Mouse (Mus musculus) layer of hippocampus, adult 11-12 months (tissue): ENCODE results near the gene Ttll11.

Experiments used
- DNase-seq: peaks from one replicate; pipeline ENCODE4 v3.0.0; 2022; ENCODE audit warnings: low spot score

Gene Ttll11

DNA sequence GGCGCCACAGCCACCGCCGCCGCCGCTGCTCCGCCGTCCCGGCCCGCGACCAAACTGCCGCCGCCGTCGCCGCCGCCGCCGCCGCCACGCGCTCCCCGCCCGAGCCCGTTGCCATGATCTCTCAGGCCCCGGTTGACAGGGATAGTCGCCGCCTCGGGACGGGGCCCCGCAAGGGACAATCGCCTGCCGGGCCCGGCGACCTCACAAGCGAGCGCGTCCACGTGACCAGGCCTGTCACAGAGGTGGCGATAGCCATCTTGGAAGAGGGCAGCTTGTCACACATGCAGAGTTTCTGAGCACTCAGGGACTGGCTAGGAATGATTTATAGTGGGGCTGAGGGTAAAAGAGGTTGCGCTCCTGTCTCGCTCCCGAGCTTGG, at the start of gene Ttll11:
Gene Ttll11, minus strand, starts transcription at position 270 of the 378 bp plus-strand sequence.
- peak; percentile 96 for DNase-seq

DNA sequence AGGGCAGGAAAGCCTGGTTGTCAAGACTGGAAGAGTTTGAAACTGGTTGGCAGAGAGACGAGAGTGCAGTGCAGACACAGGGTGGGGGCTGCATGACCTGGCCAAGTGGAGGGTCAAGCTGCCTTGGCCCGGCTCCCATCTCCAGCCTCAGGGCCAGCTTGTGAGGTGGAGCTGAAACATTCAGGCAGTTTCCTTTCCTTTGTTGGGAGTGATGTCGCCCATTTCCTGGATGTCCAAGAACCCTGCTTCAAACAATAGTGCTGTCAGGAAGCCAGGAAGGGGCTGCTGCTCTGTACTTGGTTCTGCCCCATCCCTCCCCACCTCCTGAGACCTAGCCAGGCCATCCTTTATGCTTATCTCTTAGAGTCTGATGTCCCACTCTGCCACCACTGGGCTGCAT, 43.6 kb upstream of the Ttll11 start:
- no peak for DNase-seq

DNA sequence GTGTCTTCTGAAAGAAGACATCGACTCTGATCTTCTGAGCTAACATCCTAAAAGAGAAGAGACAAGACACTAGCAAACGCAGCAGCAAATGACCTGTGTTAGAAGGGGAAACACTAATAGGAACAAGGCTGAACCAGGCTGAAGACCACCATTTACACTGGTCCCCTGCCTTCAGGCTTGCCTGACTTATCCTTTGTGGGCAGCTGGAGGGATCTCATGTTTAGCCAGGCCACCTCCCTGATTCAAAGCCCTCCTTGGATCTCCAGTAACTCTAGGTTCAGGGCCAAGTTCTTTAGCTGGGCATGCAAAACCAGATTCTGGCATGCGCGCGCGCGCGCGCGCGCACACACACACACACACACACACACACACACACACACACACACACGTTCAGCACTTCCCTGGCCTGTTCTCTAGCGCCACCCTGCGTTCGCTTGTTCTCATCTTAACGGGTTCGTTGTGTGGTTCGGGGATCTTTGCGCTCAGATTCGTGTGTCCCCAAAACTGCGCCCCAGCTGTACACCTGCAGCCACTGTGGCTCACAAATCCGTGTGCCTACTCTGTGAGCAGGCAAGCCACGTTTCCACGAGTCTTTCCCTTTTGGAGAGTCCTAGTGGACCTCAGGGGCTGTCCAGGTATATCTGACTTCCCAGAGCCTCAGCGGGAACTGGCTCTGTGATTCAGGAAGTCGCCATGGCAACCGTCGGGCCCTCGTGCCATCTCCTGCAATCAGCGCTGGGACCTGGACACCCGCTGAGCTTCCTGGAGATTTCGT, 41.9 kb upstream of the Ttll11 start:
- DNase-seq = peak; percentile 88

DNA sequence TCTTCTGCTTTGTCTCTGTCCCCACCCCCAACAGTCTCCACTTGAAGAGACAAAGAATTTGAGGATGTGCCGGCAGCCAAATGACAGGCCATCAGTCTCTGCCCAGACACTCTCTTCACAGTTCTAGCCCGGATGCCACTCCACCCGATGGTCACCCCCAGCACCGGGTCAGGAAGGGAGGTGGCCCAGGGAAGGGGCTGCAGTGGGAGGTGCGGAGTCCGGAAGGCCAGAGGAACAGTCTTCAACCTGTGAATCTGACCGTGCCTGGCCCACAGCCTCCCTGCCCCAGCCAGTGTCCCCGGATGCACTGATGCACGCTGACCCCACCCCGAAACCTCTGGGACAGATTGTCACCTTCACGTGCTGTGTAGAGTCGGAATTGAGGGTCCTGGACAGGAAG, 33.3 kb upstream of the Ttll11 start:
- DNase-seq = no peak

DNA sequence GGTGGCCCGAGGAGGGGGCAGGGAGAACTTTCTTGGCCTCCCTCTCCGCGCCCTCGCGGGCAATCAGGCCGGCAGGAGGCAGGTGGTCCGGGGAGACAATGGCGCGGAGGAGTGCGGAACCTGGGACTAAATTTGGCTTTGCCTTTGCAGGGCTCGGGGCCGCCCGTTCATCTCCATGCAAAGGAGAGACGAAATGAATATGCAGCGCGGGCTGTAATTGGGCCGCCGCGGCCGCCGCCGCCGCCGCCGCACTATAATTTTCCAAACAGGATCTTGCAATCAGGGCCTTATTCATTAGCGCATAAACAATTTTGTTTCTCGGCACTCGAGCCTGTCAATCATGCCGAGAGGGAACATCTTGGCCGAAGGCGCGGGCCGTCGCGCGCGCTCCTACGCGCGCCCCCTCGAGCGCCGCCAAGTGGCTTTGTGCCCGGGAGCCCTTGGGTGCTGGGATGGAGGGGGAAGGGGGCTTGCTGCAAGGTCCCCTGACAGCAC, 31.7 kb upstream of the Ttll11 start:
- peak; percentile 28 for DNase-seq

DNA sequence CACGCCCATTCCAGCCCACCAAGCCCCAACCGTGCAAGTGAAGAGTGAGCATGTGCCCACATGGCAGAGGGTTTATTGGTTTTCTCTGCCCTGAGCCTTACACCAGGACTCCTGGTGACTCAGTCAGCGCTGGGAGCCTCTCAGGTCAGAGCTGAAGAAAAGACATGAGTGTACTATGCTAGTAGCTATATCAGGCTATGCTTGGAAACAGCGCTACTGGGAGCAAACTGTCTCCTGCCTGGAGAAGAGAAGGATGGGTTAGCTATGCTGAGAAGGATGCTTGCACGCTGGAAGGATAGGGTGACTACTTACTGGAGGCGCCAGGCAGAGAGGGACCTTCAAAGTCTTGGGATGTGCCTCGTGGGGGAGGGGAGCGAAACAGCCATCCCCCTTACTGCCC, 30.9 kb upstream of the Ttll11 start:
- no peak for DNase-seq

DNA sequence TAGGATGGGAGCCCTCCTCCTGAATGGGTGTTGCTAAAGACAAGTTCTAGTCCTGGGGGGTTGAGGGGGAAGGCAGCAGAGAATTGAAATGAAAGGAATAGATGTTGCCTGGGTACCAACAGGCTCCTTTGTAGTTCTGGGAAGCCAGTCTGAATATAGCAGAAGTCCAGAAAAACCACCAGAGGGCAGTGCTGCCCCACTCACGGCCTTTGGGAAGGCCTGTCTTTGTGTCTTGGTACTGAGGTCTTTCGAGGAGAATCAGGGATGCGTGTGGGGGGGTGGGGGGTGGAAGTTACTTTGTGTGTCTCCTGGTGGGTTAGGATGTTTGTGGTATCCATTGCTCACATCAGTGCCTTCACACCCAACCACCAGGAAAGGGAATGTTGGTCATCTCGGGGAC, 29.7 kb upstream of the Ttll11 start:
- peak; percentile 37 for DNase-seq

DNA sequence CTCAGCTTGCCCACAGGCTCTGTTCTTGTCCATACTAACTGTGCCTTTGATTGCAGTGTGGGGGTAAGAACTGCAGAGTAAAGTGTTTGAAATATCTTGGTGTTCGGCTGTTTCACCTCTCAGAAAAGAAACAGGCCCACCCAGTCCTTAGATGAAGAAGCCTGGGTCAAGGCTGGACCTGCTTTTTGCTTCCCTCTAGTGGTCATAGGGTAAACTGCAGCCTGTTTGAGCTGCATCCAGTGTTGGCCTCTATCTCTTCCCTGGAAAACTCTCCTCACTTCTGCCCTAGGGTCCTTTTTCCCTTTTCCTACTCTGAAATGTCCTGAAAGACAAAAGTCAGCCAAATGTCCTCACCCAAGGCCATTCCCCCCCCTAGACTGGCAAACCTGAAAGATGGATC, 28.4 kb upstream of the Ttll11 start:
- DNase-seq = peak; percentile 45

DNA sequence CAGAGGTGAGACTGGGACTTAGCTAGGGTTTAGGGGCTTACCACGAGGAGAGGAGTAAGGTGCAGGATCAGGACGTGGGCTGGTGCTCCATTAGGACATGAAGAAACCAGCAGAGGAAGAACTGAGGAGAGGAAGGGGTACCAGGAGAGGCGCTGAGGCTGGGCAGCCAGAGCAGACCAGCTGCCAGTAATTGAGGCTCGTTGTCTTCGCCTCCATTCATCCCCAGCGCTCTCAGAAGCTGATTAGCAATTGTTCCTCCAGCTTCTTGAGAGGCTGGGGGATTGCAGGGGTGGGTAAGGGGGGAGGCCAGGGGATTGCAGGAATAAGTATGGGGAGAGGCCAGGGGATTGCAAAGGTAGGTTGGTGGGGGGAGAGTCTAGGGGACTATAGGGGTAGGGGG, 22.5 kb upstream of the Ttll11 start:
- no peak for DNase-seq

DNA sequence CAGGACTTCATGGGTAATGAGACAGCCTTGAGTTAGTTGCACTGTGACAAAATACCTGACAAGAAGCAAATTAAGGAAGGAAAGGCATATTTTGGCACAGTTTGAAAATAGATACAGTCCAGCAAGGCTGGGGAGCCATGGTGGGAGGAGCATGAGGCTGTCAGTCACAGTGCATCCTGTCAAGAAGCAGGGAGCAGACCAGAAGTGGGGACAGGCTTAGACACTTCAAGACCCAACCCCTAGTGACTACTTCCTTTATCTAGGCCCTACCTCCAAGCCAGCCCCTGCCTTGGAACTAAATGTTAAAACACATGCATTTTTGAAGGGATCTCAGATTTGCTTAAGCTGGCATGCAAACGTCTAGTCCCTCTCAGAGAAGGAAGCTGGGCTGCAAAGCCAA, 20.7 kb upstream of the Ttll11 start:
- no peak for DNase-seq

DNA sequence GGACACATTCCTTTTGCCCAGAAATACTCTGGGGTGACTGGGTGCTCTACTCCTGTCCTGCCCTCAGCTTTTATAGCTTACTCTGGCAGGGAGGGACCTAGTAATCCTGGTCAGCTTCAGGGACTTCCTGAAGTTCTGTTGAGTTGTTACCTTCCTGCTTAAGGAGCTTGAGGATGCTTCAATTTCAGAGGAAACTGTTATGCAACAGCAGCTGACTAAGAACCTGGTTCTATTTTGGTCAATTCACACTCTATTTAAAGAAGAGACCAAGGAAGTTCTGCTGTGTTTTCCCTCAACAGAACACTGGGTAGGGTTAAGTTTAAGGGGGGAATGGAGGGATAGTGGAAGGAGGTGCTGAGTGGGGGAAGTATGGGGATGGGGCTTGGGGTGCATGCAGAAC, 19.5 kb upstream of the Ttll11 start:
- no peak for DNase-seq

DNA sequence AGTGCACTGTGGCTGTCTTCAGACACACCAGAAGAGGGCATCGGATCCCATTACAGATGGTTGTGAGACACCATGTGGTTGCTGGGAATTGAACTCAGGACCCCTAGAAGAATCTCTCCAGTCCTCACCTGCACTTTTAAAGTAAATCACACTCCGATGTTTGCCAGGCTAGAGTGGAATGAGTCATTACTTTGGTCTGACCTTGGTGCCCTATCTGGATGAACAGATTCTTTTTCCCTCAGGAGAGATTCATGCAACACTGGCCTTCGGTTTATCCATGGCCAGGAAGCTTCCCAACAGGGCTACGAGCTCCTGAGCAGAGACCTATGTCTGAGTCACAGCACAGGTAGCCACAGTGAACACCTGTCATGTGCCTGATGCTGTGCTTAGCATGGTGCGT, 18.7 kb upstream of the Ttll11 start:
- no peak for DNase-seq

DNA sequence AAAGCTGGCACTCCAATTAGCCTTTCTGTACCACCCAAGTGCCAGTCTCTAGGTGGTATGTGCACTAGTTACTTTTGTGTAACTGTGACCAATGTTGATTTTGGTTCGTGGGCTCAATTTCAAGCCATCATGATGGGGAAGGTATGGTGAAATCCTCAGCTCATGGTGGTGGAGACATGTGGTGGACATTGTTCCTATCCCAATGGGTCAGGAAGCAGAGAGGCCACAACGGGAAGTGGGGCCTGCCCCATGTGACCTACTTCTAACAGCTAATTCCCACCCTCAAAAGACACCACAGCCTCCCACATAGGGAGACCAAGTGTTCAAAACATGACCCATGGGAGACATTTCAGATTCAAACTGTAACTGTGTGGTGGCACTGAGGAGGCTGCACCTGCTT, 17.0 kb upstream of the Ttll11 start:
- no peak for DNase-seq

DNA sequence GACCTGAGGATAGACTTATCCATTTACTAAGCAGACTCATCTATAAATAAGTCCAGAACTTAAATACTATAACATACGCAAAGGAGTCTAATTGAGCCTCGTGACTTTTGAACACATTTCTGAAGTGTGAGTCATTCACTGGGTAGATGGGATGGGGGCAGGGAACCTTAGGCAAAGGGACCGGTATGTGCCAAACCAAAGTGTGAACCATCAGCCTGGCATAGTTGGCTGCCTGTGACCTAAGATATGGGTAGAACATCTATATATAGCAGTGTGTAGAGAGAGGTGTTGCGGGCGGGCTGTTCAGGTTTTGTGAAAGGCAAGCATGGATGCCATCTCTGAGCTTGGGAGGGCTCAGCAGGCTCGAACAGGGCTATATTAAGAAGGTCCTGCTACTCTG, 14.6 kb upstream of the Ttll11 start:
- no peak for DNase-seq

DNA sequence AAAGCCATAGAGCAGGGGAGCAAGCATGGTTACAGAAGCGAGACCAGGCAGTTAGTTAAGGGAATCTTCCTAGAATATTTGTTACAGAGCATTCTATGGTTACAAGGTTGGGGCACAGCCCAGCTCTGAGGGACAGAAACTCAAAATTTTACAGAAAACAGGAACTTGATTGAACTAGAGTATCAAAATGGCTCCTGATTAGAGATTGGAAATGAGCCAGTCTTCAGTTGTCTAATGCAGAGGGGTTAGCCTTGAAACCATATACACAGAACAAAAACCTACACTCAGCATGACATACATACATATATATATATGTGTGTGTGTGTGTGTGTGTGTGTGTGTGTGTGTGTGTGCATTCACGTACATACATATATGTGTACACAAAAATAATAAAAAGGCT, 13.8 kb upstream of the Ttll11 start:
- no peak for DNase-seq

DNA sequence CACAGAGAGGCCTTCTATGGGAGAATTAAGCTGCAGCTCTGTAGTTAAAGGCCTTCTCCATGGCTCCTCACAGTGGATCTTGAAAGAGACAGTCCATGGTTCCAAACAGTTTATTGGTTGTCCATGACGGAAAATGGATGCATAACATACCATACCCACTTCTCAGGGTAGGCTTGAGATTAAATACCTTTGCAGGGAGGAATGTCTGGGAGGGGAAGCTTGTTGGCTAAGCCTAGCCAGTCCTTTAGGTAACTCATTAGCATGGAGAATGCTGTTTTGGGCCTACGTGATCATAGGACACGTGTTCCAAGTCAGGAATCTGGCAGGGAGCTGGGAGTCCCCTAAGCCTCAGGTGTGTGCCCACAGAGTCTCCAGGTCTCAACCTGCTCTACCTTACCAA, 12.5 kb upstream of the Ttll11 start:
- no peak for DNase-seq

DNA sequence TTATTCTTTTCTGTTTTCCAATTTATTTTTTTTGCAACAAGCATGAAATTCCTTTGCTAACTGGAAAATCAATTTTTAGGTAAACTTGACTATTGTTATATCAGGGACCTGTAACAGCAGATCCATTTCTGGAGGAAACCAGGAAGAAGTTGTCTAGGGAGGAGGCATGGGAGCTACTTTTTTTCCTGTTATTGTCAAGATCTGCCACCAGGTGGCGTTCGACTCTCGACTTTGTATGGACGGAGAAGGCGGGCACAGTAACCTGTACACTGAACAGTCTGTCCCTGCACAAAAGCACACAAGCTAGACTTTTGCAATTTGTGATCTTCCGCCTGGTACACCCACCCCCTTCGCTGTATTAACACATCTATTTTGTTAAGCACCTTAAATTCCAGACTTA, 4.2 kb upstream of the Ttll11 start:
- DNase-seq = peak; percentile 71

DNA sequence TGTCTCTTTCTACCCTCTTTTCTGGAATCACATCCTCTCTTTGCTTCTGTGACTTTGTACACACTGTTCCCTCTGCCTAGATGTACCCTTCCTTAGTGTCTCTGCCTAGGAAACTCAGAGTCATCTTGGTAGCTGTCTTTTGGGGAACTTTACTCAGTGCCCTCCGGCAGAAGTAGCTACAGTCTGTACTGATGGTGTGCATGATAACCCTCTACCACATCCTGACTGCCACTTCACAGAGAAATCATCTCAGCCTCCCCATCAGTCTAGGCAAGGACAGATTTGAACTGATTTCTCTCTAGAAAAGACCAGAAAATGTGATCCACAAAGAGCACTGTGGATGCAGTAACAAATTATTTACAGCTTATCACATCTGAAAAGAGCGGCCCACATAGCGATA, 2.2 kb upstream of the Ttll11 start:
- no peak for DNase-seq

DNA sequence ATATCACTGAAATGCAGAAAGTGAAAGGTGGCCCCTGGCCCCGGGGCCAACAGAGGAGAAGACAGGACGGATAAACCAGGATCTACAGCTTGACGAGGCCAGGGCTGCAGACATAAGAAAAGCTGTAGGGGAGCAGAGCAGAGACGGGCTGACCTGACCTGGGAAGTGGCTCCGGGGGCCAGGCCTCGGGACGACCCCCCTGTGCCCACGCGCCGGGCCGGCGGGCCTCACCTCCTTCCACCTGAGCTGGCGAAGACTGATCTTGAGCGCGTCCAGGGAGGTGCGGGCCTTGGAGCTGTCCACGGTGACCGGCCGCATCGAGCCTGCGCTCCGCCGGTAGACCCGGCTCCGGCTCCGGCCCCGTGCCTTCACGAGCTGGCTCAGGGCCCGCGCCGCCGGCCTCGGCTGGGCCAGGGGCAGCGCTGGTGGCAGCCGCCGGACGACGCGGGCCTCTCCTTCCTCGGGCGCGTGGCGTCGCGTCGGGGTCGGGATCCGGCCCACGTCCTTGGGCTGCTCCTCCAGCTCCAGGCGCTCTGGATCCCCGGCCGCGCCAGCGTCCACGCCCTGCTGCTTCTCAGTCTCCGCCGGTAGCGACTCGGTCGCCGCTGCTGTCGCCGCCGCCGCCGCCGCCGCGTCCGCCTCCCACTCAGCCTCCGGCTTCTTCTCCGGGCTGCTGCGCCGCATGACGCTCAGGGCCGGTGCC, 621 bp downstream of the Ttll11 start:
- DNase-seq = peak; percentile 35

DNA sequence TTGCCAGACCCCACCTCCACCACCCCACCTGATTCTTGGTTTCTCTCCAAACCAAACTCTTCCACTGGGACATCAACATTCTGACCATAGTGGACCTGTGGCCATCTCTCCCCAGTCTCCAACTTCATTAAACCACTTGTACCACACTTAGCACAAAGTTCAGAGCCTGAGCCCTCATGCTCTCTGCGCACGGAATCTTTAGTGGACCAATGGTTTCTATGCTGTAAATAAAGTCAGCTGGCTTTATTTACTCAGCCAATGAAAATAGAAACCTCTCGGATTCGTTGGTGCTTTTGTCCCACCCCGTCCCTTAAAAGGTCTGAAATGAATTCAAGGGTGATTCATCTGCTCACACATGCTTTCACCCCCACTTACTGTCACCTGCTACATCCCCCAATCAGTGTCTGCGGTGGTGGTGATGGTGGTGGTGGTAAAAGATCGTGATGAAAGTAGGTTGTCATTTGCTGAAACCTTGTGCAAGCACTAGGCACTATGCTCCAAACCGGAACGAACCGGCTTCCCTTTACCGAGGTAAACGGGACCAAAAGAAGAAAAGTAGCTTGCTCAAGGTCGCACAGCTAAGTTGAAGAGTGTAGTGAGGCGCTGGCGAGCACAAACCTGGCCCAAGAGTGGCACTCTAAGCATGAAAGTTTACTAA, 1.3 kb downstream of the Ttll11 start:
- no peak for DNase-seq

DNA sequence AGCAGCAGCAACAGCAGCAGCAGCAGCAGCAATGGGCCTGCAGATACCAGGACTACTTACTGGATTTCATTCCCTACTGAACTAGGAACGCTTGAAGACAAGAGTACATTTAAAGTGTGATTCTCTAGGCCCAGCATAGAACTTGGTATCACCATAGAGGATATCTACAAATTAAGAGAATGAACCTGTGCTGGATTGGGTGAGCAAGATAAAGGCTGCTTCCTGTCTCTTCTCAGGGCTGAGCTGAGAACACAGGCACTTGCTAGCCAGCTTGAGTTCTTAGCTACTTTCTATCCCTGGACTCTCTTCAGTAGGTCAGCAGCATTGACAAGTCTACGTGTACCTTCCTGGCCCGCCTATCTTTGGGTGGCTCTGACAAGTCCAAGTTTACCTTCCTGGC, 2.0 kb downstream of the Ttll11 start:
- DNase-seq = no peak

DNA sequence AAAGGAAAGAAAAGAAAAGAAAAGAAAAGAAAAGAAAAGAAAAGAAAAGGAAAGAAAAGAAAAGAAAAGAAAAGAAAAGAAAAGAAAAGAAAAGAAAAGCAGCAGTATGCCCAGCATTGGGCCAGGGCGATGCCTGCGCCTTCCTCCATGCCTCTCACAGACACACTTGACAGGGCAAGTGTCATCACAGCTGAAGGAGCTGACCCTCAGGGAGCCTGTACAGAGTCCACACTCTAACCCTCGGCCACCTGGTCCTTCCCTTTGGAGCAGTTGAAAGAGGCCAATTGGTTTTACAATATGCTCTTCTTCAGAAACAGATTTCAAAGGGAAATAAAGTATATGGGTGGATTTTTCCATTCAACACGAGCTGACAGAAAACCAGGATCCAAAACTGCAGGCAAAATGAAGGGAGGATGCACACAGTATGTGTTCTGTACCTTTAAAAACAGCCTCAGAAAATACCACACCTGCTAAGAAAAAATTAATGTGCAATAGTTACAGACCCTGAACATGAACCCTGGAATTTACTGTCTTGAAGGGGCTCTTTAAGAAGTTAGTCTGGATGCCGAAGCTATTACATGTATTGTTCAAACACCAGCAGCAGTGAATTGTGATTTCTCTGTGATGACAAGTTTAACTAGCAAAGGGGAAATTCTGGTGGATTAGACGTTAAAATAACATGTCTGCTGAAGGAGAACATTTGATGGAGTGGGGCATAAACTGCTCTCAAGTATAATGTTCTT, 7.3 kb downstream of the Ttll11 start:
- no peak for DNase-seq
